Mouse (Mus musculus) embryonic facial prominence, embryonic 13.5 days (tissue): ENCODE results near the gene Zdhhc6. TPM values are rescaled to one million over a fixed set of nuclear protein-coding genes. Genes with fewer than 3 reads are reported as not detected.

Source experiments
- ATAC-seq: fragments of 200-750 bp; cut with Nextera tagmentation; 2 replicates; pipeline ENCODE4 v1.8.0; 2017; ENCODE audit warnings: low read depth; ENCODE audit not compliant: insufficient number of reproducible peaks, insufficient read depth, low FRiP score, low TSS enrichment
- H3K27ac ChIP-seq: fragments of 300-500 bp; sonication (generic); 2 replicates; pipeline ENCODE4 v1.5.1; 2015; ENCODE audit warnings: moderate library complexity, mild to moderate bottlenecking, inconsistent platforms
- H3K27me3 ChIP-seq: fragments of 300-500 bp; sonication (generic); 2 replicates; pipeline ENCODE4 v1.6.1; 2015; ENCODE audit warnings: mild to moderate bottlenecking, inconsistent platforms
- H3K36me3 ChIP-seq: fragments of 300-500 bp; sonication (generic); 2 replicates; pipeline ENCODE4 v1.6.1; 2015; ENCODE audit warnings: mild to moderate bottlenecking, inconsistent platforms
- H3K4me1 ChIP-seq: fragments of 300-500 bp; sonication (generic); 2 replicates; pipeline ENCODE4 v1.6.1; 2015; ENCODE audit warnings: inconsistent platforms
- H3K4me2 ChIP-seq: fragments of 300-500 bp; sonication (generic); 2 replicates; pipeline ENCODE4 v1.6.1; 2015; ENCODE audit warnings: moderate library complexity, mild to moderate bottlenecking, inconsistent platforms
- H3K4me3 ChIP-seq: fragments of 300-500 bp; sonication (generic); 2 replicates; pipeline ENCODE4 v1.5.1; 2015; ENCODE audit warnings: mild to moderate bottlenecking, inconsistent platforms
- H3K9ac ChIP-seq: fragments of 300-500 bp; sonication (generic); 2 replicates; pipeline ENCODE4 v1.6.1; 2015; ENCODE audit warnings: mild to moderate bottlenecking, inconsistent platforms
- H3K9me3 ChIP-seq: fragments of 300-500 bp; sonication (generic); 2 replicates; pipeline ENCODE4 v1.6.1; 2016; ENCODE audit warnings: inconsistent platforms
- WGBS: fragments of 180-500 bp; shearing (Covaris S2); methylation state at CpG from one replicate; pipeline ENCODE4 v1.1.7; 2015; ENCODE audit warnings: mixed read lengths; 5-methylcytosine and 5-hydroxymethylcytosine counted together
- polyA plus RNA-seq: library from polyadenylated mRNA; unstranded; fragments of >200 nt; fragmentation: Nextera tagmentation; extraction: Ambion mirVana; gene quantifications from 2 replicates; pipeline ENCODE4 v1.2.1, GENCODE M21; 2015

Zdhhc6 gene
- polyA plus RNA-seq, 1 experiment from 2014 or later: 88.6 TPM

DNA sequence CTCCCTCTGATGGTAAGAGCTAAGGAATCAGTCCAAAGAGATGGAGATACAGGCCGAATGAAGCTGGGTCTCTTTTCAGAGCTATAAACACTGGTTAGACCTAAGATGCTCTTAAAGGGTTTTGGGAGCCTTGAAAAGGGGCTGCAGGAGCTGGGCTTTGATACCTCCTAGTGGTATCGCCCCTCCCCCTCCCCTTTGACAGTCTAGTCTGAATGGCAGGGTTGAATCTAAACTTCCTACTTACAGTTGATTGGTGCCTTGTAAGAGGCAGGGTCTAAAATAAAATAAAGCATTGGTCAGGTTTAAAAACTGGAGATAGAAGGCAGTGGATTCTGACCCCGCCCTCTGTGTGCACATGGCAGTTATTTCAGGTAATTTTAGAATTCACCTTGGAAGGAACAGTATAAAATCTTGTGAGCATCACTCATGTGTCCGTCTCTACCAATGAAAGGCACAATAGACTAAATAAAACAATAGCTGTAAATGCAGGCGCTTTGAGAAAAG, 61.3 kb downstream of the Zdhhc6 start:
- Histone ChIP-seq H3K27me3 (no peaks in the 10 kb centered on the region), H3K4me3 (peak overlapping the region; percentile 62), H3K9ac (peak overlapping the region; percentile 82), H3K4me1 (peaks cover 10% of the 10 kb centered on the region), H3K27ac (peak overlapping the region; percentile 74), H3K36me3 (no peaks in the 10 kb centered on the region), H3K9me3 (no peaks in the 10 kb centered on the region), H3K4me2 (peak overlapping the region; percentile 93)
- 5% methylated on average over 5 of the region's 5 CpGs for WGBS
- ATAC-seq: no peak

DNA sequence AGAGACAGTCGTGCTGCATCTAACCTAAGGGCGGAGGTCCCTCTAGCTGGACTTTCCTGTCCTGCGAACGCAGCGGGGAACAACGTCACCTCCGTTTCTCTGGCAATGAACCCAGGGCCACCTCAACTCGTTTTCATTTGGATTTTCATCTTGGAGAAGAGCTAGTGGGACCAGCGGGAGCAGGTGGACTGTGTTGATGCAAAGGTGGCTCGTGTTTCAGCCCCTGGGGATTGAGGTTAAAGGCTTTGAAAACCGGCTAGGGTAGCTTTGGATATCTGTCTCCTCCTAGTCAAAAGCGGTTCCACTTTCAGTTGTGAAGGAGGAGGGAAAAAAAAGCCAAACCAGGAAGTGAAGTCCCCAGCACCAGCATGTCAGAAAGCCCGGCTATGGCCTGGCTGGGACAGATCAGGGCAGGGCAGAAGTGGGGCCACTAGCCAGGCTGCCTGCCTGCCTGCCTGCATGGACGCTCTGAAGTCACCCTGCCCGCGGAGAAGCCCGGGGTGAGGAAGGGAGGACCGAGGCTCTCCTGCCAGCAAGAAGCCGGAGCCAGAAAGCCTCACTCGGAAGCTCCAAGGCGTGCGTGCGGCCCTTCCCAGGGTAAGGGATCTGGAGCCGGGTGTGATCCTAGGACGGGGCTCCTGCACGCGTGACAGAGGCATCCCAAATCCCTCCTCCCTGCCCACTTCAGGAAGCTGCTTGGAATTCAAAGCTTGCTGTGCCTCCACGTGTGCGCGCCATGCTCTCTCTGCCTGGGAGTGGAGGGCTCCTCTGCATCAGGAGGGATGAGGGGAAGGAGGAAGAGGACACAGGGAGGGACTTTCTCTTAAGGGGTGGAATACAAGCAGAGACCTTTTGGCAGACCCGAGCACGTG, 62.0 kb downstream of the Zdhhc6 start:
- H3K9ac ChIP-seq: peak overlapping the region; percentile 82
- H3K4me3 ChIP-seq: peak overlapping the region; percentile 62
- H3K27me3 ChIP-seq: no peaks in the 10 kb centered on the region
- no peaks in the 10 kb centered on the region for H3K9me3 ChIP-seq
- WGBS: under 1% methylated on average over 32 of the region's 32 CpGs
- H3K36me3 ChIP-seq: no peaks in the 10 kb centered on the region
- ATAC-seq: peak; percentile 66
- peaks cover 10% of the 10 kb centered on the region for H3K4me1 ChIP-seq
- H3K27ac ChIP-seq: peak overlapping the region; percentile 74
- H3K4me2 ChIP-seq: peak overlapping the region; percentile 93

DNA sequence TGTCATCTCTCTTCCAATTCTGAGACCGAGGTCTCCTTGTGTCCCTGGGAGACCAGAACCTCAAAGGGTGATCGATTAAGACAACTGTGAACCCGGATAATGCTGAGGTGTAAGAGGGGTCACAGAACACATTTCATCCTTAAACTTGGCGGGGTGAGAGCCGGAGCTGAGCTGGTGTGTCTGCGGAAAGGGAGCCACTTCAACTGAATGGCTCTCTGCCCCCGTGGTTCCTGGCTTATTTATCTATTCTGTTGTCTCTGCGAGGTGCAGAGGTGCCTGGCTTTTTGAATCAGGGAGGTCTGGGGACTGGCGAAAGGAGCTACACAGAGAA, 62.6 kb downstream of the Zdhhc6 start:
- peak overlapping the region; percentile 62 for H3K4me3 ChIP-seq
- ATAC-seq: no peak
- H3K27ac ChIP-seq: peak overlapping the region; percentile 74
- peak overlapping the region; percentile 82 for H3K9ac ChIP-seq
- no peaks in the 10 kb centered on the region for H3K36me3 ChIP-seq
- 5% methylated on average over 9 of the region's 9 CpGs for WGBS
- peak overlapping the region; percentile 93 for H3K4me2 ChIP-seq
- peaks cover 10% of the 10 kb centered on the region for H3K4me1 ChIP-seq
- H3K9me3 ChIP-seq: no peaks in the 10 kb centered on the region
- no peaks in the 10 kb centered on the region for H3K27me3 ChIP-seq

DNA sequence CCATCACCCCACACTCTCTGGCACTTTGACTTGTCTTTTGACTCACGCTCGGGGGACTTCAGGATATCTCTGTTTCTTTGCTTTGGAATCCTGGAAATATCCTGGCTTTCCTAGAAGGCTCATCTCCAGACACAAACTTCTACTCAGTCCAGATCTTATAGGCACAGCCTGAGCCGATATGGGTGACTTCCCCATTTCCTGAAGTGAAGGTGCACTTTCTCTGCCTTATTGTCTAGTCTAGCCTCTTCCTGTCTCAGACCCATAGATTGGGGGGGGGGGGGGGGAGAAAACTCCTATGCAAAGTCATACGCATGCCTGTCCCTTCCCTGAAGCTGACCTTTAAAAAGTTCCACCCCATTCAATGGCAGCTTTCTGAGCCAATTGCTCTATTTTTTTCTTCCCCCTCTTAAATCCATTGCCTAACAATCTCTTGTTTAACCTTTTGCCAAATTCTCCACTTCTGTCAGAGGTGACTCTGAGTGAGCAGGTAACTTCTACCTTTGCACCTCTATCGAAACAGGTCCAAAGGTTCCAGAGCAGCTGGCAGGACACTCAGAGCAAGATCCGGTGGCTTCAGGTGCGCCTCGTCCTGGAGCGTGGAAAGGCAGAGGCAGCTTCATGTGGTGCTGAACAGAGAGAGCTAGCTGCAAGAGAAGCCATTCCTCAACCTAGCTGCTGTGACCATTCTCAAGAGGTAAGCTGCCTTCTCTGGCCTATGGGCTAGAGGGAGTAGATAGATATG, 64.3 kb downstream of the Zdhhc6 start, which contains the start of gene Acsl5:
Gene Acsl5, plus strand, starts transcription at position 556 of the 742 bp plus-strand sequence.
- 93% methylated on average over 9 of the region's 9 CpGs for WGBS

DNA sequence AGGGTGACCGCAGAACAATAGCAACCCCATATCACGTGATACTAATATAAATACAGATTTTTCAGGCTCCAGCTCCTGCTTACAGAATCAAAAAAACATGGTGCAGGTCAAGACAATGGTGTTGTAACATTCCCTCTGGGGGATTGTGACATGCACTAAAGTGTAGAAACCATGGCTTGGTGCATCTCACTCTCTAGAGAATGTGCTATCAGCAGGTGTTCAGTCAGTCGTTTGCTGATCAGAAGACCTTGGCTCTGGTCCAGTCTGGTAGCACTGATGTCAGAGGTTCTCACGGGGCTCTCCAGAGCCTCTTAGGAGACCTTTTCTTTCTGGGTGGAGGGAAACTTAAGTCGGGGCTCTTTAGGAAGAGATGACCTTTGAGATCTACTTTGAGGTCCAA, 65.4 kb downstream of the Zdhhc6 start:
- Histone ChIP-seq H3K9me3 (no peaks in the 10 kb centered on the region), H3K27me3 (no peaks in the 10 kb centered on the region), H3K4me3 (no peak overlapping the region), H3K9ac (no peak overlapping the region), H3K27ac (no peak overlapping the region), H3K4me1 (peaks cover 10% of the 10 kb centered on the region), H3K4me2 (no peak overlapping the region), H3K36me3 (no peaks in the 10 kb centered on the region)
- no peak for ATAC-seq
- 91% methylated on average over 5 of the region's 5 CpGs for WGBS

More for the DNA sequence above, 64.3 kb downstream of the Zdhhc6 start, which contains the start of gene Acsl5:
- Histone ChIP-seq H3K9ac (no peak within 1 kb of the TSS), H3K36me3 (no peaks in the 10 kb centered on the region), H3K27me3 (no peaks in the 10 kb centered on the region), H3K4me3 (no peak within 1 kb of the TSS), H3K27ac (no peak within 1 kb of the TSS), H3K4me1 (peaks cover 10% of the 10 kb centered on the region), H3K9me3 (no peaks in the 10 kb centered on the region), H3K4me2 (no peak within 1 kb of the TSS)
- ATAC-seq: no peak

DNA sequence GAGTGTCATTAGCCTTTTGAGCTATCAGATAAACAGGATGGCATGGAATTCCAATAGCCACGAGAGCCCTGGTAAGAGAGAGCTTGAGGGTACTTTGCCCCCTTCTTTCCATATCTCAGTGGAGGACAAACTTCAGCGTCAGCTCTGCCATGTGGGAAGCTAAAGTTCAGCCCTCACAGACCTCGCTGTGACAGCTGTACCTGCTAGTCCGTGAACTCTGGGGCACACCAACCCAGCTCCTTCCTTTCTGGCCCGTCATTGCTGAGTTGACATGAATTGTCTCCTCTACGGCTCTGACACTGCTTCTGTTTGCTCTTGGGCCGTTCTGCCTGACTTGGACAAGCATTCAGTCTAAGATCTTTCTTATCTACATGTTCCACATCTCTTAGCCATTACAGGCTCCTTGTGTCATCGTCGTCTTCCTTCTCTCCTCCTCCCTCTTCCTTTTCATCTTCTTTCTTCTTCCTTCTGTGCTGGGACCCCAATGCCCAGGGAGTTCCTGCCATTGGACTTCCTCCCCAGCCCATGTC, 67.8 kb downstream of the Zdhhc6 start:
- Histone ChIP-seq H3K36me3 (no peaks in the 10 kb centered on the region), H3K27ac (no peak overlapping the region), H3K9ac (no peak overlapping the region), H3K9me3 (no peaks in the 10 kb centered on the region), H3K4me3 (no peak overlapping the region), H3K4me2 (no peak overlapping the region), H3K27me3 (no peaks in the 10 kb centered on the region), H3K4me1 (0 out of 2 replicates have a peak, but pooled peaks cover 3% of the 10 kb centered on the region)
- 80% methylated on average over 9 of the region's 9 CpGs for WGBS
- no peak for ATAC-seq

DNA sequence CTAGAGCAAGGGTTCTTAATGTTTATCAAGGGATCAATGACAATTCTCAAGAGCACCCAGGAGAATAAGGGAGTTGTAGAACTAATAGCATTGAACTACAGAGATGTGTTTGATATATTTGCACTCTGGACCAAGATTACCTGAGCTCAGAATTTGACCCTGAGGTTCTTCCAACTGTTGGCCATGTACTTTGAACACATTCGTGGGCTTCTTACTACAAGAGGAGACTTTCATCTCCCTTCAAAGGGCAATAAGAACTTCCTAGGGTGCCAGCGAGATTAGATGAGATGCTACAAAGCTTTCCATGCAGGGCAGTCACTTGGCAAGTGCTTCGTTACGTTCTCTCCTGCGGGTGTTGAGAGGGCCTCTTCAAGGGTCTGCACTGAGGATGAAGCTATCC, 68.3 kb downstream of the Zdhhc6 start:
- H3K4me2 ChIP-seq: no peak overlapping the region
- H3K9ac ChIP-seq: no peak overlapping the region
- no peaks in the 10 kb centered on the region for H3K9me3 ChIP-seq
- 89% methylated on average over 5 of the region's 5 CpGs for WGBS
- H3K36me3 ChIP-seq: no peaks in the 10 kb centered on the region
- no peaks in the 10 kb centered on the region for H3K27me3 ChIP-seq
- 0 out of 2 replicates have a peak, but pooled peaks cover 2% of the 10 kb centered on the region for H3K4me1 ChIP-seq
- H3K27ac ChIP-seq: no peak overlapping the region
- H3K4me3 ChIP-seq: no peak overlapping the region
- no peak for ATAC-seq

DNA sequence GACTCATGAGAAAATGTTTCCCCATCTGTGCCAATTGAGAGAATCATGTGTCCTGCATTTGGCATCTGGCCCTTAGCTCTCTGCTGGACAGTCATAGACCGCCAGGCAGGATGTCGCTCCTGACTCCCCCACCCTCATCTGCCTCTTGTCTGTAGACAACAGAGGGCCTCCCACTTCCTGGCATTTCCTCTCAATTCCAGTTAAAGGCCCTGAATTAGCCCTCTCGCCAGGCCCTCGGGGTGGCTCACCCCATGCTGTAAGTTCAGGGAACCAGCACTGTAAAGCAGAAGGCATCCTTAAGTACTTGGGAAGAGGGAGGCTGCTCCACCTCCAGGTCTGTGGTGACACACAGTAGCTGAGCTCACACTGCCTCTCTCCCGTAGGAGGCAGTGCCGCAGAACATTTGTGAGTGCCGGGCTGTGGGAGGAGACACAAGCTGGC, 71.0 kb downstream of the Zdhhc6 start:
- Histone ChIP-seq H3K9ac (no peak overlapping the region), H3K36me3 (no peaks in the 10 kb centered on the region), H3K27ac (no peak overlapping the region), H3K4me1 (0 out of 2 replicates have a peak, but pooled peaks cover 2% of the 10 kb centered on the region), H3K4me2 (no peak overlapping the region), H3K27me3 (no peaks in the 10 kb centered on the region), H3K9me3 (no peaks in the 10 kb centered on the region), H3K4me3 (no peak overlapping the region)
- ATAC-seq: no peak
- 18% methylated on average over 7 of the region's 7 CpGs for WGBS

DNA sequence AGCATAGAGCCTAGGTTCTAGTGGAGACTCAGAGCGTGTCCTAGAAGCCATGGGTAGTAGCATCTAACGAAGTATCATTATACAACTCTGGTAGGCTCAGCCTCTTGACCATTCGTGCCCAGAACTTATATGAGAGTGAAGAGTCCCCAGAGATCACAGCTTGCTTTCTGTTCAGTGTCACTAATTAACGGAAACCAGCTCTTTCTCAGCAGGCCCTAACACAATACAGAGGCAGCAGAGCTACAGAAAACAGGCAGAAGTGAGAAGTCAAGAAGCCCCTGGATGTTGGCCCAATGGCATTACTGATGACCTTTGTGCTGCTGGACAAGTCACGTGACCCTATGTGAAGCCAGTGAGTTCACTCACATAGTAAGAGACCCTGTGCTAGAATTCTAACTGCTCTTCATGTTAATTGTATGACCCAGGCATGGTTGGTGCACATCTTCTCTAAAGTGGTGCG, 74.6 kb downstream of the Zdhhc6 start, which contains the start of gene Gucy2g:
Gene Gucy2g, minus strand, starts transcription at position 51 of the 460 bp plus-strand sequence.
- no peaks in the 10 kb centered on the region for H3K9me3 ChIP-seq
- 78% methylated on average over 6 of the region's 6 CpGs for WGBS
- H3K4me1 ChIP-seq: 0 out of 2 replicates have a peak, but pooled peaks cover 2% of the 10 kb centered on the region
- no peaks in the 10 kb centered on the region for H3K27me3 ChIP-seq
- ATAC-seq: no peak
- H3K36me3 ChIP-seq: no peaks in the 10 kb centered on the region
- H3K27ac ChIP-seq: no peak within 1 kb of the TSS
- no peak within 1 kb of the TSS for H3K9ac ChIP-seq
- H3K4me2 ChIP-seq: no peak within 1 kb of the TSS
- H3K4me3 ChIP-seq: no peak within 1 kb of the TSS

DNA sequence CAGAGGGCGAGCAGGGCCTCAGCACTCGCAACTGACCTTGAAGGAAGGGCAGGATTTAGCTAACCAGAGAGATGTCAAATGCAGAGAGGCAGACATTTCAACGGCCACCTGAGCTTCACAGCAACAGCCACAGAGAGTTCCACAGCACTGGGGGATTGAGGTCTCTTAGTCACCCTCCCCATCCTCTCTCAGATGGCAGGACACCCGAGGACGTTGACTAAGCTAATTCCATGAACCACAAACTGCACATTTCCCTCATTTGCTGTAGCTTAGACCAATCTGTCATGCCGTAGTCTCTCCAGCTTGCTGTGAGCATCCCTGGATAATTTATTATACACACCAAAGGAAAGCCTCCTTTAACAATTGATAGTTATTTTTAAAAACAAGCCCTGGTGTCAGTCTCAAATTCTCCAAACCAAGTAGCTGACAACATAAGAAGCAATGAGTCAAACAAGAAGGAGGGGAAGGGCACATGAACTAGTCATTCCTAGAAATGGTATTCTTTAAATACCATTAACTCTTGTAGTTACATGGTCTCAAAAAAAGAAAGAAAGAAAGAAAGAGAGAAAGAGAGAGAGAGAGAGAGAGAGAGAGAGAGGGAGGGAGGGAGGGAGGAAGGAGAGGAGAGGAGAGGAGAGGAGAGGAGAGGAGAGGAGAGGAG, 75.9 kb downstream of the Zdhhc6 start:
- Histone ChIP-seq H3K27ac (no peak overlapping the region), H3K27me3 (no peaks in the 10 kb centered on the region), H3K4me2 (no peak overlapping the region), H3K9ac (no peak overlapping the region), H3K9me3 (no peaks in the 10 kb centered on the region), H3K4me1 (0 out of 2 replicates have a peak, but pooled peaks cover 2% of the 10 kb centered on the region), H3K4me3 (no peak overlapping the region), H3K36me3 (no peaks in the 10 kb centered on the region)
- ATAC-seq: no peak
- 72% methylated on average over 6 of the region's 6 CpGs for whole genome bisulfite sequencing

DNA sequence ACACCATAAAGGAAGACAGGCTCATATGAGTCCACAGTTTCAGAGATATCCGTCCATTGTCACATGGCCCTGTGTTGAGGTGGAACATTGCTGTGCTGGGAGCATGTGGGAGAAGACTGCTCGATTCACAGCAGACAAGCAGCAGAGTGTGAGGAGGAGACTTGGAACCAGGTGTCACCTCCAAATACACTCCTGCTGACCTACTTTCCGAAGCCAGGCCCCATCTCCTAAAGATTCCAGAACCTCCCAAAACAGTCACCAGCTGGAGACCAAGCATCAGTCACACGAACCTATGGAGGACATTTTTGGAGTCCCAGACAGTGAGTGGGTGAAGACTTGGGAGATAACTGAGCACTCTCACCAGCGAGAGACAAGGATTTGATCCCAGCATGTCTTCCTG, 79.3 kb downstream of the Zdhhc6 start:
- Histone ChIP-seq H3K27me3 (no peaks in the 10 kb centered on the region), H3K27ac (no peak overlapping the region), H3K36me3 (no peaks in the 10 kb centered on the region), H3K9me3 (no peaks in the 10 kb centered on the region), H3K4me1 (no peaks in the 10 kb centered on the region), H3K4me3 (no peak overlapping the region), H3K9ac (no peak overlapping the region), H3K4me2 (no peak overlapping the region)
- WGBS: 84% methylated on average over 5 of the region's 5 CpGs
- no peak for ATAC-seq
